Mouse (Mus musculus) hindbrain, embryonic 10.5 days (tissue): ENCODE measurements around the gene Hccs. TPM values are rescaled to one million over a fixed set of nuclear protein-coding genes. Genes with fewer than 3 reads are reported as not detected.

ENCODE experiments used
- DNase-seq: peaks from one replicate; pipeline ENCODE4 v3.0.0-alpha.2; 2017; ENCODE audit warnings: low spot score
- H3K27ac ChIP-seq: fragments of 300-500 bp; sonication (generic); 2 replicates; pipeline ENCODE4 v1.5.1; 2016; ENCODE audit warnings: mild to moderate bottlenecking, moderate library complexity
- H3K27me3 ChIP-seq: fragments of 300-500 bp; sonication (generic); 2 replicates; pipeline ENCODE4 v1.6.1; 2016; ENCODE audit warnings: mild to moderate bottlenecking; ENCODE audit not compliant: poor library complexity, insufficient read depth, severe bottlenecking
- H3K36me3 ChIP-seq: fragments of 300-500 bp; sonication (generic); 2 replicates; pipeline ENCODE4 v1.6.1; 2016; ENCODE audit warnings: mild to moderate bottlenecking, moderate library complexity
- H3K4me1 ChIP-seq: fragments of 300-500 bp; sonication (generic); replicated peaks from 2 replicates; pipeline ENCODE4 v1.6.1; 2016; ENCODE audit warnings: mild to moderate bottlenecking
- H3K4me3 ChIP-seq: fragments of 300-500 bp; sonication (generic); 2 replicates; pipeline ENCODE4 v1.5.1; 2016; ENCODE audit warnings: mild to moderate bottlenecking, moderate library complexity
- H3K9me3 ChIP-seq: fragments of 300-500 bp; sonication (generic); 2 replicates; pipeline ENCODE4 v1.6.1; 2016; ENCODE audit warnings: mild to moderate bottlenecking, moderate library complexity
- WGBS: fragments of 180-500 bp; shearing (Covaris S2); methylation state at CpG from one replicate; pipeline ENCODE4 v1.1.7; 2016; 5-methylcytosine and 5-hydroxymethylcytosine counted together
- polyA plus RNA-seq: library from polyadenylated mRNA; unstranded; fragments of >200 nt; fragmentation: Nextera tagmentation; extraction: Ambion mirVana; gene quantifications from 2 replicates; pipeline ENCODE4 v1.2.1, GENCODE M21; 2016

Gene Hccs
- polyA plus RNA-seq, 1 experiment from 2014 or later: 38.8 TPM

GRCm38 (mm10) chrX:169263433-169264172 lies 56.6 kb downstream of the Hccs start:
- H3K27me3 ChIP-seq: peaks cover 64% of the 10 kb centered on the region
- H3K36me3 ChIP-seq: no peaks in the 10 kb centered on the region

GRCm38 (mm10) chrX:169262212-169262611 lies 58.0 kb downstream of the Hccs start:
- Histone ChIP-seq H3K9me3 (no peaks in the 10 kb centered on the region), H3K4me3 (no peak overlapping the region), H3K4me1 (no peaks in the 10 kb centered on the region), H3K36me3 (no peaks in the 10 kb centered on the region), H3K27me3 (peaks cover 67% of the 10 kb centered on the region), H3K27ac (no peak overlapping the region)
- 64% methylated on average over 2 of the region's 2 CpGs for WGBS
- DNase-seq: no peak

More at GRCm38 (mm10) chrX:169263433-169264172, 56.6 kb downstream of the Hccs start:
- Histone ChIP-seq H3K4me1 (no peaks in the 10 kb centered on the region), H3K27ac (no peak overlapping the region), H3K9me3 (no peaks in the 10 kb centered on the region), H3K4me3 (no peak overlapping the region)
- no peak for DNase-seq
- 75% methylated on average over 8 of the region's 8 CpGs for WGBS

- no peak overlapping the region for H3K4me3 ChIP-seq
- no peak for DNase-seq
- no peaks in the 10 kb centered on the region for H3K36me3 ChIP-seq
- H3K4me1 ChIP-seq: no peaks in the 10 kb centered on the region
- H3K27me3 ChIP-seq: peaks cover 65% of the 10 kb centered on the region
- no peak overlapping the region for H3K27ac ChIP-seq
- no peaks in the 10 kb centered on the region for H3K9me3 ChIP-seq
- WGBS: 80% methylated on average over 3 of the region's 3 CpGs
Measured at GRCm38 (mm10) chrX:169261034-169261433, 59.1 kb downstream of the Hccs start.

- H3K27ac ChIP-seq: no peak overlapping the region
- no peaks in the 10 kb centered on the region for H3K9me3 ChIP-seq
- no peak for DNase-seq
- no peak overlapping the region for H3K4me3 ChIP-seq
- no peaks in the 10 kb centered on the region for H3K4me1 ChIP-seq
- peaks cover 46% of the 10 kb centered on the region for H3K27me3 ChIP-seq
- no peaks in the 10 kb centered on the region for H3K36me3 ChIP-seq
Measured at GRCm38 (mm10) chrX:169256741-169257140, 63.4 kb downstream of the Hccs start.

GRCm38 (mm10) chrX:169255915-169256314 lies 64.3 kb downstream of the Hccs start:
- WGBS: 82% methylated on average over 1 of the region's 1 CpGs

GRCm38 (mm10) chrX:169222357-169223062 lies 97.7 kb downstream of the Hccs start:
- H3K27ac ChIP-seq: no peak overlapping the region
- 85% methylated on average over 3 of the region's 3 CpGs for WGBS
- H3K4me3 ChIP-seq: no peak overlapping the region
- DNase-seq: no peak
- no peaks in the 10 kb centered on the region for H3K9me3 ChIP-seq
- no peaks in the 10 kb centered on the region for H3K4me1 ChIP-seq
- H3K27me3 ChIP-seq: peaks cover 50% of the 10 kb centered on the region
- H3K36me3 ChIP-seq: no peaks in the 10 kb centered on the region

More at GRCm38 (mm10) chrX:169255915-169256314, 64.3 kb downstream of the Hccs start:
- H3K36me3 ChIP-seq: no peaks in the 10 kb centered on the region
- no peaks in the 10 kb centered on the region for H3K4me1 ChIP-seq
- no peak overlapping the region for H3K27ac ChIP-seq
- H3K4me3 ChIP-seq: no peak overlapping the region
- peaks cover 41% of the 10 kb centered on the region for H3K27me3 ChIP-seq
- no peak for DNase-seq
- no peaks in the 10 kb centered on the region for H3K9me3 ChIP-seq

GRCm38 (mm10) chrX:169220064-169220463 lies 100.1 kb downstream of the Hccs start:
- H3K27me3 ChIP-seq: peaks cover 58% of the 10 kb centered on the region
- WGBS: 68% methylated on average over 8 of the region's 8 CpGs

GRCm38 (mm10) chrX:169210019-169210418 lies 110.2 kb downstream of the Hccs start:
- H3K27ac ChIP-seq: no peak overlapping the region
- H3K4me3 ChIP-seq: no peak overlapping the region
- no peaks in the 10 kb centered on the region for H3K4me1 ChIP-seq
- no peaks in the 10 kb centered on the region for H3K36me3 ChIP-seq
- no peaks in the 10 kb centered on the region for H3K9me3 ChIP-seq
- peaks cover 59% of the 10 kb centered on the region for H3K27me3 ChIP-seq
- 71% methylated on average over 3 of the region's 3 CpGs for WGBS
- DNase-seq: no peak

More at GRCm38 (mm10) chrX:169220064-169220463, 100.1 kb downstream of the Hccs start:
- no peaks in the 10 kb centered on the region for H3K4me1 ChIP-seq
- H3K4me3 ChIP-seq: no peak overlapping the region
- no peak overlapping the region for H3K27ac ChIP-seq
- DNase-seq: no peak
- H3K9me3 ChIP-seq: no peaks in the 10 kb centered on the region
- no peaks in the 10 kb centered on the region for H3K36me3 ChIP-seq

Other genes starting within 250 kb of the Hccs start
- not detected in 2 replicates for gene Amelx, start 133.2 kb downstream of the Hccs start, polyA plus RNA-seq